Mouse (Mus musculus): Measurements from ENCODE around the gene Gm45799.
A peak's percentile ranks its signal among the peaks of the same experiment; 100 is the strongest.

Gene Gm45799

GRCm38 (mm10) chr7:105650639-105651435, 10.5 kb downstream of the Gm45799 start, which contains the start of gene Dnhd1:
Gene Dnhd1 (plus strand): TSS chr7:105650827.
- peak; percentile 51 to 61 for DNase-seq

DNA sequence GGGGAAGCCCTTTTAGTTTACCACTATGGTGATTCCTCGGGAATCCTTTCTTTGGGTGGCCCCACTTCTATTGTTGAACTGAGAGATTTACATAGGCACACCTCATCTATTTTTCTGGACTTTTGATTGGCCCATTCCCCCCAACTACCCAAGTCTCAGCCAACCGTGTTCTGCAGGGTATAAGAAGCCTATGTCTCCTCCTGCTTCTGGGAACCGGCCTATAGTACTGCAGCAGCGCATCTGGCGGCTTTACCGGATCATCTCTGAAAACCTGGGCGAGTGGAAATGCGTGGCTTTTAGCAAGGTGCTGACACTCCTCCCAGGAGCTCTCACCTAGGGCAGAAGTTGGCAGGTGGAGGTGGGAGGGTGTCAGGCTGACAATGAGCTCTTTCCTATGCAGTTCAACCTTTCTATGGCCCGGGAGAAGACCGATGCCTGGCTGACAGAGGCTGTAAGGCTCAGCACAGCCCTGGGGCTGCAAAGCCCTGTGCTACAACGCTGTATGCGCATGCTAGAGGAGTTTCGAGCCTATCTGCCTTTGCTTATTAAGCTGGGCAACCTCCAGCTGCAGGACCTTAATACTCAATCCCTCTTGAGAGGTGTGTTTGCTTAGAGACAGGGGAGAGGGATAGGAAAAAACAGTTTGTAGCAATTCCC, 45.3 kb downstream of the Gm45799 start:
- no peak for DNase-seq

- no peak for DNase-seq
Observed at GRCm38 (mm10) chr7:105690875-105691274, 50.5 kb downstream of the Gm45799 start.

DNA sequence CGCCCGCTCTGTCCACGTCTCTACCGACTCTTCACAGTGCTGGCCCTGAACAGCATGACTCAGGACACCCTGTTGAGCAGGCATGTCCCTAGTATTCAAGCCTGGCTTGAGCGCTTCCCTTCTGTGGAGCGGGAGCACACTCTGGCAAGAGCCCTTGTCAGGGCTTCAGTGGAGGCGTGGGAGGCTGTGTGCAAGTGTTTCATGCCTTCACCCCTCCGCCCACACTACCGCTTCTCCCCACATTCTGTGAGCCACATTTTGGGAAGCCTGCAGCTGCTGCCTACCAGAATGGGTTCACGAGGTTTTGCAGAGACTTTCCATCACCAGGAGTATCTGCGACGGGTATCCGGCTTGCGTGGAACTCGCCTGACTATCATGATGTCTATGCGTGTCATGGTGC, 62.8 kb downstream of the Gm45799 start:
- no peak for DNase-seq

DNA sequence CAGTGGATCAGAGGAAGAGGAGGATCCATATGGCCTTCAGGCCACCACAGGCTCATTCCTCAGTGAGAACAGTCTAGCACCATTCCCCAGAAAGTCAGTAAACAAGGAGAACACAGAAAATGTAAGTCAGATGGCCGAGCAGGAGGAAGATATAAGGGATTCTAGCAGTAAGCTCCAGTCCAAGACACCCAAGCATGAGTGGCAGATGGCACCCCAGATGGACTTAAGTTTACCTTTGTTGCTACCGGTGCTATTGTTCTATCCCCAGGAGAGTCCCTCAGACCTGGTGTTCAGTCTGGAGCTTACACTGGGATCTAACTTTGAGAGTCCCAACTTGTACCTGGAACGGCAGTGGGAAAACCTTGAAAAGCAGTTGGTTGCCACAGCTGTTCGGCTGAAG, 63.5 kb downstream of the Gm45799 start:
- DNase-seq, result no peak

DNA sequence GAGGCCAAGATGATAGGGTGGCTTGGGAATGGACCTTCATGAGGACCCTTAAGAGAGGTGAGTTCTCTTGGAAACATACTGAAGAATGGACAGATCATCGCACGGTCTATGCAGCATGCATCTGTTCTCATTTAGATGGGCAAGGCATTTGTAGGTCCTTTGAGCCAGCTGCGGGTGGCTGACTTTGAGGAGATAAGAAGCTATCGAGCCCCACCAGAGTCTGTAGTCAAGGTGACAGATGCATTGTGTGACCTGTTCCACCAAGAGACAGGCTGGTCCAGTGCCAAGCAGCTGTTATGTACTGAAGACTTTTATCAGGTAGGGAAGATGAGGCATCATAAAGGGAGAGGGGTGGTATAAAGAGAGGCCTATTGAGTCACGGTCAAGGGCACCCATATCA, 68.4 kb downstream of the Gm45799 start:
- no peak for DNase-seq

DNA sequence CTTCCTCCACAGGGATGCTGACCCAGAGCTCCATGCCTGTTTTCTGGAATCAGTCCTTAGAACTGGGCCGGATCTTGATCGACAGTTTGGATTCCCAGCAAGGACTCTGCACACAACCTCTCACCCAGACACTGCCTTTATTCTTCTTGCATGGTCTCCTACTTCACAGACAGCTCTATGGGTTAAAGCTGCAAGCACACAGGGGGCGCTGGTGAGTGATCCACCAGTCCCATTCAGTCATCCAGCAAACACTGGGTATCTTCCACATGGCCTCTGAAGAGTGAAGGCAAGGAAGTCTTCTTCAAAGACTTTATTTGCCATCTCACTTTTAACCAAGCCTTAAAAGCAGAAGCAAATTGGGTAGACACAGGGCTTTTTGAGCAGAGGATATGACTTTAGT, 75.0 kb downstream of the Gm45799 start:
- DNase-seq, result peak in 1 of 2 experiments; percentile 14

DNA sequence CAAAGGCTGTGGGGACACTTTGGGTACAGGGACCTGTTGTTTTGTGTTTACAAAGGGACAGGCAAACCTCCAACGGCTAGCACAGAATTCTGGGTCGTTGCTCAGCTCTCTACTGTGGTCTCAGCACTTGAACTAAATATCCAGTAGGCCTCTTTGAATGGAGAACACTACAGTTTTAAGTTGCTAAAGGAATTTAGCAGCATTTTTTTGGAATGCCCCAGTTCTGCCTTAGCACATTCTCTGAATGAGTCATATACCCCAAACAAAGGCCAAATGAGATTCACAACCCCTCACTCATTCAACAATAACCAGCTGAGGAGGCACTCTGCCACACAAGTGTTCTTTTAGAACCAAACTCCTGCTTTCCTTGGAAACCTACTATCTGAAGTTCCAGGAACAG, 81.6 kb downstream of the Gm45799 start:
- no peak for DNase-seq

- DNase-seq, result peak; percentile 54 to 57
Observed at GRCm38 (mm10) chr7:105726144-105726979, 86.0 kb downstream of the Gm45799 start.

- DNase-seq, result no peak
Observed at GRCm38 (mm10) chr7:105726980-105727325, 86.6 kb downstream of the Gm45799 start.

- no peak for DNase-seq
Observed at GRCm38 (mm10) chr7:105728701-105729428, 88.5 kb downstream of the Gm45799 start.

DNA sequence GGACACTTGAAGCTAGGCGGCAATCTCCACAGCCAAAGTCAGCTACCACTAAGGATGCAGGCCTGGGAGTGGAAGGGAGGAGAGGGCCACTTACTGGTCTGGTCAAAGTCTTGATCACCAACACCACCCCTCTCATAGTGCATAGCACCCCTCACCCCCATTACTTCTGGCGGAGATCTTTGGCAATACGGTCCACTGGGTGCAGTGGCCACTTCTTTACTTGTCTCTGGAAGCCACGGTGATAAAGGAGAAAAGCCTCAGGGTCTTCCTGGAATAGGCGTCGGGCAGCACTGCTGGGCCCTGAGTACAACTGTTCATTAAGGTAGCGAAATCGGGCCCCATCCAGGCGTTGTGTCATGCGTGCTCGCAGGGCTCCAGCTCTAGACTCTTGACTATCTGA, 93.5 kb downstream of the Gm45799 start:
- DNase-seq, result no peak
